Comparison of ENCODE assay signal across 8 mouse cellular contexts in genomic region chr9:116145231-116145641, GRCm38 (mm10). TPM values are rescaled to one million over a fixed set of nuclear protein-coding genes. Genes with fewer than 3 reads are reported as not detected.
DNase-seq lines count a peak whose midpoint lies in the region; ATAC-seq and TF ChIP-seq lines count a peak whose summit lies in the region.

No protein-coding gene starts in this region.

- WGBS in heart, embryonic 10.5 days = 35% methylated on average over 10 of the region's 10 CpGs
- 10% methylated on average over 10 of the region's 10 CpGs for WGBS in liver, embryonic 12.5 days (ENCODE audit: insufficient replicate concordance)
- 2% methylated on average over 10 of the region's 10 CpGs for whole genome bisulfite sequencing in spleen, adult 2 months

- peak; percentile 42 for ATAC-seq in liver, embryonic 12.5 days

- peak overlapping the region; percentile 76 for H3K27ac ChIP-seq in heart, embryonic 10.5 days
- H3K27ac ChIP-seq in liver, embryonic 12.5 days = peak overlapping the region; percentile 16; the same call in 1 of the 2 replicates
- peak overlapping the region; percentile 91 for H3K27ac ChIP-seq in spleen, adult 2 months (ENCODE audit: insufficient read depth, low read length)

- H3K9ac ChIP-seq in liver, embryonic 12.5 days = no peak overlapping the region

- TF ChIP-seq POLR2A in spleen, adult 2 months (IDR thresholded peaks at IDR 0.05; ENCODE audit: low read depth, low read length) = no peak

- no peaks in the 10 kb centered on the region for H3K27me3 ChIP-seq in heart, embryonic 10.5 days (ENCODE audit: insufficient read depth, poor library complexity, severe bottlenecking)
- no peaks in the 10 kb centered on the region for H3K27me3 ChIP-seq in liver, embryonic 12.5 days (replicated peaks)
- no peaks in the 10 kb centered on the region for H3K27me3 ChIP-seq in spleen, adult 2 months (ENCODE audit: control insufficient read depth, insufficient read depth, low read length)

- H3K4me3 ChIP-seq in heart, embryonic 10.5 days = no peak overlapping the region
- H3K4me3 ChIP-seq in liver, embryonic 12.5 days = no peak overlapping the region
- H3K4me3 ChIP-seq in spleen, adult 2 months (ENCODE audit: extremely low read depth, insufficient read depth, insufficient read length) = peak overlapping the region; percentile 26; the same call in 1 of the 2 replicates

- no peaks in the 10 kb centered on the region for H3K36me3 ChIP-seq in heart, embryonic 10.5 days
- H3K36me3 ChIP-seq in liver, embryonic 12.5 days = no peaks in the 10 kb centered on the region
- H3K36me3 ChIP-seq in spleen, adult 2 months (ENCODE audit: control insufficient read depth, insufficient read depth, low read length) = peaks cover 3% of the 10 kb centered on the region; the same call in 1 of the 2 replicates

- H3K9me3 ChIP-seq in heart, embryonic 10.5 days = no peaks in the 10 kb centered on the region
- H3K9me3 ChIP-seq in liver, embryonic 12.5 days (replicated peaks) = no peaks in the 10 kb centered on the region

- peak; percentile 78 for DNase-seq in layer of hippocampus, adult 9-11 months
- no peak for DNase-seq in layer of hippocampus, adult 9-10 months (ENCODE audit: low spot score)
- no peak for DNase-seq in heart, embryonic 10.5 days (ENCODE audit: low spot score)
- DNase-seq in spleen, adult 2 months (ENCODE audit: low read depth in 1 of 2, low spot score in 2 of 2) = peak; percentile 79 to 93
- no peak for DNase-seq in adrenal gland, adult 18-20 months (ENCODE audit: low spot score in 2 of 2)
- DNase-seq in cerebellum, adult 9-11 months = no peak
- no peak for DNase-seq in frontal cortex, postnatal 10 days (ENCODE audit: low spot score in 2 of 2)

- H3K4me2 ChIP-seq in liver, embryonic 12.5 days = no peak overlapping the region

- H3K4me1 ChIP-seq in heart, embryonic 10.5 days = peaks cover 31% of the 10 kb centered on the region
- peaks cover 34% of the 10 kb centered on the region for H3K4me1 ChIP-seq in liver, embryonic 12.5 days
- peaks cover 44% of the 10 kb centered on the region for H3K4me1 ChIP-seq in spleen, adult 2 months (ENCODE audit: control insufficient read depth, insufficient read depth, insufficient read length)

- TF ChIP-seq CTCF in spleen, adult 2 months (IDR thresholded peaks at IDR 0.05; ENCODE audit: extremely low read depth, insufficient read depth, insufficient read length, insufficient replicate concordance) = no peak

RNA-seq across cellular contexts. Expression of gene Tgfbr2, which starts 29.9 kb away (rescaled TPM):
- polyA plus RNA-seq in heart, embryonic 10.5 days (2016; fragmentation: Nextera tagmentation; extraction: Ambion mirVana) = 9.4 and 12.5 TPM in 2 replicates
- polyA plus RNA-seq in liver, embryonic 12.5 days (2016; fragmentation: Nextera tagmentation; extraction: Ambion mirVana) = 6.9 and 7.1 TPM in 2 replicates
- 57.1 and 77.5 TPM in 2 replicates for polyA plus RNA-seq in spleen, adult 2 months (2012; rRNA removed)
- 10 to 100 TPM; 61.3 to 82.4 TPM for total RNA-seq in adrenal gland, adult 18-20 months (2021)

Comparison
In these comparisons a context has a peak if more than half of its experiments do, and no peak if none do; other contexts are left out.
1. DNase-seq: peak in layer of hippocampus, adult 9-11 months (single experiment) and spleen, adult 2 months (2 of 2); none in layer of hippocampus, adult 9-10 months (single experiment), heart, embryonic 10.5 days (single experiment), adrenal gland, adult 18-20 months (0 of 2), cerebellum, adult 9-11 months (single experiment) and frontal cortex, postnatal 10 days (0 of 2).
2. H3K27ac ChIP-seq: peak in every context shown above with its lines; median percentile 91 in spleen, adult 2 months; 76 in heart, embryonic 10.5 days; 16 in liver, embryonic 12.5 days.